Mouse (Mus musculus) left cerebral cortex, postnatal 25 days (tissue): ENCODE results near the gene Tacc2. TPM values are rescaled to one million over a fixed set of nuclear protein-coding genes. Genes with fewer than 3 reads are reported as not detected.
A peak's percentile ranks its signal among the peaks of the same experiment; 100 is the strongest.

Experiments
- DNase-seq, 2 experiments: peaks; one replicate each; pipeline ENCODE4 v3.0.0; 2022; ENCODE audit warnings: low spot score in 2 of 2, mixed read lengths in 1 of 2
- intact Hi-C: fragments of 180-260 bp; cut with DNase I; formaldehyde crosslinking; loops from one replicate; pipeline ENCODE4 v1.15.1; 2025
- total RNA-seq, 2 experiments: library from RNA; stranded (reverse); gene quantifications; 2 replicates each; pipeline ENCODE4 v1.2.3; 2021

Gene Tacc2
- total RNA-seq, 2 experiments from 2014 or later: 62.2 to 62.7 TPM

- DNase-seq: peak; percentile 62 to 94
- intact Hi-C loops: loop anchor here (5.0 kb wide), 2 partner anchors 71 to 89 kb away; no protein-coding TSS in a partner anchor
These were observed 26.3 kb downstream of the Tacc2 start for GRCm38 (mm10) chr7:130603556-130603955.

GRCm38 (mm10) chr7:130604390-130604789, 27.2 kb downstream of the Tacc2 start:
- intact Hi-C loops: loop anchor here (2.0 to 5.0 kb wide), 3 partner anchors 58 to 88 kb away; no protein-coding TSS in a partner anchor
- DNase-seq: peak in 1 of 2 experiments; percentile 84

GRCm38 (mm10) chr7:130605111-130605510, 27.9 kb downstream of the Tacc2 start:
- intact Hi-C loops: loop anchor here (2.0 kb wide), 1 partner anchor 58 kb away; no protein-coding TSS in a partner anchor
- DNase-seq: no peak

GRCm38 (mm10) chr7:130606958-130607357, 29.7 kb downstream of the Tacc2 start:
- intact Hi-C loops: no loop called here
- DNase-seq: no peak

GRCm38 (mm10) chr7:130613973-130614372, 36.7 kb downstream of the Tacc2 start:
- no peak for DNase-seq
- intact Hi-C loops: no loop called here

GRCm38 (mm10) chr7:130617591-130617990, 40.4 kb downstream of the Tacc2 start:
- intact Hi-C loops: no loop called here
- no peak for DNase-seq

- DNase-seq: no peak
- intact Hi-C loops: no loop called here
These were observed 43.8 kb downstream of the Tacc2 start for GRCm38 (mm10) chr7:130621068-130621467.

DNA sequence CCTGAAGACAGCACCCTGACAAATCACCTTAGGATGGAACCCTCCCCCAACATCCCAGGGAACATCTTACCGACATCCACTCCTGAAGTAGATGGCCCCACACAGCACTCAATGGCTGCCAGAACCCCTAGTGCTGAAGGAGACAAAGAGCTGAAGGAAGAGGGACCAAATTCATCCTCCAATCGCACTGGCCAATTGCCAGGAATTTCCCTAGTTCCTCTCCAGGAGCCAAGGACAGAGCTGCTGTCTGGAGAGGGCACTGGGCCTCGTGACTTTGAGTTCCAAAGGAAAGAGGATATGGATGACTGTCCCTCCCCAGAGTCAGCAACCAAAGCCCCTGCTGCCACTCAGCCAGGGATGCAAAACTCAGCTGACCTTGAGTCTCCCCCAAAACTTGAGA, 44.7 kb downstream of the Tacc2 start:
- no peak for DNase-seq
- intact Hi-C loops: no loop called here

GRCm38 (mm10) chr7:130622359-130622758, 45.1 kb downstream of the Tacc2 start:
- DNase-seq: peak in 1 of 2 experiments; percentile 11
- intact Hi-C loops: no loop called here

GRCm38 (mm10) chr7:130624299-130624698, 47.1 kb downstream of the Tacc2 start:
- intact Hi-C loops: no loop called here
- no peak for DNase-seq

DNA sequence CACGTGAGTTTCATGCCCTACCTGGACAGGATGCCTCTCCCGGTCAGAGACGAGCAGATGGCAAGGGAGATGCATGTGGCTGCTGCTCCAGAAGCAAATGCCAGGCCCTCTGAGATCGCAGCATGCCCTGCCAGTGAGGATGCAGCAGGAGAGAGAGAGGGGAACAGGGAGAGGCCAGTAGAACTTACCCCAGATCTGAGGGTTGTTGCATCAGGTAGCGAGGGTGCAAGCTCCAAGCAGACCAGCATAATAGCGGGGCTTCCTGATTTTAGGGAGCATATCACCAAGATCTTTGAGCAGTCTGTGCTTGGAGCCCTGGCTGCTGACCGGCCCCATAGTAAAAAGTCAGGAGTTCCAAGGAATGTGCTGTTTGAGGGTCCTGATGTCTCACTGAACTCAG, 48.1 kb downstream of the Tacc2 start:
- intact Hi-C loops: no loop called here
- no peak for DNase-seq

- DNase-seq: peak in 1 of 2 experiments; percentile 16
- intact Hi-C loops: no loop called here
These were observed 51.4 kb downstream of the Tacc2 start for GRCm38 (mm10) chr7:130628601-130629000.

DNA sequence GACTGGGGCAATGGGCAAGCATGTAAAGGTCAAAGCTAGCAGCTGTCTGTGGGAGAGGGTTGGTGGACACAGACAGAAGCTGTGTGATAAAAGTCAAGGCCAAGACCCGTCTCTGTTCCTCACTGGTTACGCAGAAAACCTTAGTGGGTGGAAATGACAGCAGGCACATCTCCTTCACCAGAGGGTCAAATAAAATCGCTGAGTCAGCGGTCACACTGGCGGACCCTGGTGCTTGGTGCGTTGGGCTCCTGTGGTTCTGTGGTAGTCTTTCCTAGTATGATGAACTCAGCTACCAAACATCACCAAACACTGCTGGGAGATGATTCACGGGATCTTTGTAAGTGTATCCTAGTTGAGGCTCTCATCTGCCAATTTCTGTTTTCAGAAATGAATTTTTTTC, 52.8 kb downstream of the Tacc2 start:
- no peak for DNase-seq
- intact Hi-C loops: no loop called here

DNA sequence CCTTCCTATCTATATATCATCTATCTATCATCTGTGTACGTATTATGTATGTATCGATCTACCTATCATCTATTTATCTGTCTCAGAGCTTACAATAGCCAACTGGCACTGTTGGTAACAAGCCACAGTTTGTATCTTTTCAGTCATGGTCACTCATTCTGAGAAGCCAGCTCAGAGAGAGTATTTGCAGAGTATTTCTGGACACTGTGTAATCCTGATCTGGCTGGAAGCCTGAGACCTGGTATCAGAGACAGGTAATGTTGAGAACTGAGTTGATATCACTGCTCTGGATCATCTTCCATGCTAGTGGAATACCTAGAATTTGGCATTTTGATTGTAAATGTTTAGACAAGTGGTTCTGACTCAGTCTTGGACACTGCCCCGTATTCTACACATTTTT, 53.7 kb downstream of the Tacc2 start:
- DNase-seq: no peak
- intact Hi-C loops: no loop called here

- intact Hi-C loops: no loop called here
- no peak for DNase-seq
These were observed 54.5 kb downstream of the Tacc2 start for GRCm38 (mm10) chr7:130631553-130632378.

DNA sequence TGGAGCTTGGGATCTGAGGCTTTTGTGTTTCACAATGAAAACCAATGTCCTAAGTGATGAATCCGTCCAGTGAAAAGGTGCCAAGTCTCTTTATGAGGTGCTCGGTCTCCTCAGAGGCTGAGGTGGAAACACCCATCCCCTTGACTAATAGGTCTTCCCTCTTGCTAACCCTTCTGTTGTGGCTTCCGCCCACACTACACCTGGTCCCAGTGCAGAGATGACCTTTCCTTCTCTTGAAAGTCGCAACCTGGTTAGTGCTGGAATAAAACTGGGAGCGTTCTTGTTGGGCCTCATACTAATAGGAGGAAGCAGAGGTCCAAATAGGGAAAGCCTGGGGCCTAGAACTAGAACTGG, 55.1 kb downstream of the Tacc2 start:
- no peak for DNase-seq
- intact Hi-C loops: no loop called here

- no peak for DNase-seq
- intact Hi-C loops: no loop called here
These were observed 57.1 kb downstream of the Tacc2 start for GRCm38 (mm10) chr7:130634259-130634871.

GRCm38 (mm10) chr7:130635212-130635611, 58.0 kb downstream of the Tacc2 start:
- intact Hi-C loops: no loop called here
- no peak for DNase-seq

DNA sequence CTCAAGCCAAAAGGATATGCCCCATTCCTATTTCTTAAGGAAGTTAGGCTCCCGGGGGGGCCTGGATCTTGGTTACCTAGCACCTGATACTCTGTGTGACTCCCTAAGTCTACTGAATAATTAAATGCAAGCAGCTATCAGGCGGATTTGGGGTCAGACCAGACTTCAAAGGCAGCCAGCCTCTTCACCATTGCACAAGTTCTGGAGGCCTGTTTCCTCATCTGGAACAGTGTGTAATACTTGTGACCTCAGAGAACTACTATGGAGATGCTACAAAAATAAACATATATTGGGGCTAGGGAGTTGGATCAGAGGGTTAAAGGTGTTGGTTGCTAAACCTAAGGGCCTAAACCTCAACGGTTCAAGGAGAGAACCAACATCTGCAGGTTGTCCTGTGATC, 59.0 kb downstream of the Tacc2 start:
- intact Hi-C loops: no loop called here
- DNase-seq: no peak

DNA sequence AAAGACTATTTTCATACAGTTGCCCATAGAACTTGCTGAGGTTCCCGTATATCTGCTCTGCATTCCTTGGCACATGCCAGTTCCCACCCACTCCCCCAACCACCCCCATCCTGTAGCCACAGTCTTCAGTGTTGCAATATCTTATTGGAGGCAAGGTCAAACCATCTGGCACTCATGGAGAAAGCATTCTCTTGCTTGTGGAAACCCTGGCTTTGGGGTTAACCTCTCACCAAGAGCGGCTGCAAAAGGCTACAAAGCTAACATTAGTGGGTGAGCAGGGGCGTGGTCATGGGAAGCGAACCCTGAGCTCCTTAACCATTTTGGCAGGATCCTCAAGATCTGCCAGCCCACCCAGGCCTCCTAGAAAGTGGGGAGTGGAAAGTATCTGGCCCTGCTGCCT, 59.7 kb downstream of the Tacc2 start:
- no peak for DNase-seq
- intact Hi-C loops: no loop called here

- DNase-seq: no peak
- intact Hi-C loops: no loop called here
These were observed 60.6 kb downstream of the Tacc2 start for GRCm38 (mm10) chr7:130637811-130638210.
